Comparison of ENCODE assay signal across 8 mouse cellular contexts in the genomic region with DNA sequence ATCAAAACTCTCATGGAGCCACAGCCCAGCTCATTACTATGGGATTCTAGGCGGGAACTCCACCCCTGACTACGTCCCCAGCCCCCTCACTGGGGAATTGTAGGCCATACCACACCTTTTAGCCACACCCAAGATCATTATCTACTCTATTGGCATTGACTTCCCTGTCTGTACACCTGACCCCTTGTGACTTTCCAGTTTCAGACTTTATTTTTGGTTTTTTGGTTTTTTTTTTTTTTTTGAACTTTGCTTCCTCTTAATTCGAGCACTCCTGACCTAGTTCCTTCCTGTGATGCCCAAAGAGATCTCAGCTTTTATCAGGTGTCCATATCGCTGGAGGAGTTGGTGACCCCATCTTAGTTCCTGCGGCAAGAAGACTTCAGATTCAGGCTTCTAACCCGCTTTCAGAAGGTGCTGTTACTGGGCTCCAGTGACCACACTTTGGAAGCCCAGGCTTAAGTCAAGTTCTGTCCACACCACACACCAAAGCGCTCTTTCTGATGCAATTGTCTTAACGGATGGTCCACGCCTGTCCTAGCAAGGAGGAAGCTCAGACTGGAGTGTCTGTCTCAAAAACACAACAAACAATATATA. TPM values are rescaled to one million over a fixed set of nuclear protein-coding genes. Genes with fewer than 3 reads are reported as not detected.
DNase-seq lines count a peak whose midpoint lies in the region; ATAC-seq lines count a peak whose summit lies in the region.

Gene Tjp3, minus strand, starts transcription at position 71 of the 594 bp plus-strand sequence.

- 0 out of 2 replicates have a peak within 1 kb of the TSS, but pooled peaks have one; percentile 30 for H3K9ac ChIP-seq in heart, embryonic 16.5 days (ENCODE audit: low read length)
- H3K9ac ChIP-seq in hindbrain, embryonic 13.5 days, result peak within 1 kb of the TSS; percentile 36

- 65% methylated on average over 9 of the region's 9 CpGs for WGBS in heart, embryonic 16.5 days
- 81% methylated on average over 9 of the region's 9 CpGs for WGBS in hindbrain, embryonic 13.5 days

- H3K9me3 ChIP-seq in heart, embryonic 16.5 days (replicated peaks; ENCODE audit: control insufficient read depth, low read length), result no peaks in the 10 kb centered on the region
- H3K9me3 ChIP-seq in hindbrain, embryonic 13.5 days, result no peaks in the 10 kb centered on the region
- H3K9me3 ChIP-seq in megakaryocyte, embryonic 14.5 days, result no peaks in the 10 kb centered on the region

- no peak for DNase-seq in heart, postnatal 36 days
- peak; percentile 50 for DNase-seq in ES-CJ7 (ENCODE audit: low read depth, low spot score)
- DNase-seq in thymus, postnatal 4 days, result no peak
- no peak for DNase-seq in gastrocnemius, postnatal 25 days

- H3K4me3 ChIP-seq in heart, embryonic 16.5 days (ENCODE audit: low read length), result peak within 1 kb of the TSS; percentile 14; the same call in 1 of the 2 replicates
- 0 out of 2 replicates have a peak within 1 kb of the TSS, but pooled peaks have one; percentile 79 for H3K4me3 ChIP-seq in hindbrain, embryonic 13.5 days
- H3K4me3 ChIP-seq in megakaryocyte, embryonic 14.5 days (replicated peaks), result peak within 1 kb of the TSS; percentile 84

- intact Hi-C loops in heart, postnatal 36 days (cut with DNase I), result loop anchor here (2.0 kb wide), 1 partner anchor 27 kb away; no protein-coding TSS in a partner anchor

- H3K27me3 ChIP-seq in heart, embryonic 16.5 days (ENCODE audit: control insufficient read depth, insufficient read depth, low read length), result peaks cover 10% of the 10 kb centered on the region
- peaks cover 44% of the 10 kb centered on the region for H3K27me3 ChIP-seq in hindbrain, embryonic 13.5 days
- H3K27me3 ChIP-seq in megakaryocyte, embryonic 14.5 days (replicated peaks), result no peaks in the 10 kb centered on the region

- no peaks in the 10 kb centered on the region for H3K36me3 ChIP-seq in heart, embryonic 16.5 days (ENCODE audit: control insufficient read depth, insufficient read depth)
- no peaks in the 10 kb centered on the region for H3K36me3 ChIP-seq in hindbrain, embryonic 13.5 days
- peaks cover 22% of the 10 kb centered on the region for H3K36me3 ChIP-seq in megakaryocyte, embryonic 14.5 days (replicated peaks; ENCODE audit: low read length)

- H3K4me2 ChIP-seq in heart, embryonic 16.5 days (ENCODE audit: low read depth, low read length), result peak within 1 kb of the TSS; percentile 97; the same call in 1 of the 2 replicates
- H3K4me2 ChIP-seq in hindbrain, embryonic 13.5 days, result no peak within 1 kb of the TSS

- peaks cover 33% of the 10 kb centered on the region for H3K4me1 ChIP-seq in heart, embryonic 16.5 days (ENCODE audit: control insufficient read depth, insufficient read depth, low read length)
- peaks cover 40% of the 10 kb centered on the region for H3K4me1 ChIP-seq in hindbrain, embryonic 13.5 days (replicated peaks)
- H3K4me1 ChIP-seq in megakaryocyte, embryonic 14.5 days, result peaks cover 81% of the 10 kb centered on the region

- H3K27ac ChIP-seq in heart, embryonic 16.5 days (ENCODE audit: low read length), result no peak within 1 kb of the TSS
- no peak within 1 kb of the TSS for H3K27ac ChIP-seq in hindbrain, embryonic 13.5 days

- ATAC-seq in heart, embryonic 16.5 days (replicated peaks; ENCODE audit: extremely low read depth, insufficient read depth, low FRiP score), result no peak
- ATAC-seq in hindbrain, embryonic 13.5 days (ENCODE audit: low FRiP score), result no peak
- no peak for ATAC-seq in megakaryocyte progenitor cell, adult 5-6 weeks (replicated peaks; ENCODE audit: poor library complexity)

RNA-seq across cellular contexts. Expression of gene Tjp3, which starts in this region (rescaled TPM):
- polyA plus RNA-seq in heart, embryonic 16.5 days (2015; fragmentation: Nextera tagmentation; extraction: Ambion mirVana), result 4.7 and 5.3 TPM in 2 replicates
- under 1 TPM in 1 of 2 experiments, not detected in 1; 0.19 TPM for total RNA-seq in heart, postnatal 36 days (2021)
- 4.5 and 5.2 TPM in 2 replicates for polyA plus RNA-seq in hindbrain, embryonic 13.5 days (2015; fragmentation: Nextera tagmentation; extraction: Ambion mirVana)
- polyA plus RNA-seq in megakaryocyte, embryonic 14.5 days (2012; ENCODE audit: insufficient read depth, low replicate concordance), result 4.6 and 5.5 TPM in 2 replicates
- 2.3 TPM in 2 replicates for total RNA-seq in megakaryocyte progenitor cell, adult 5-6 weeks (2015)
- total RNA-seq in megakaryocyte progenitor cell, adult 5-6 weeks (2017), result 3.9 and 5.2 TPM in 2 replicates
- total RNA-seq in gastrocnemius, postnatal 25 days (2021), result not detected

Comparison
In these comparisons a context has a peak if more than half of its experiments do, and no peak if none do; other contexts are left out.
1. H3K4me3 ChIP-seq: peak in every context shown above with its lines; median percentile 84 in megakaryocyte, embryonic 14.5 days; 79 in hindbrain, embryonic 13.5 days; 14 in heart, embryonic 16.5 days.